Mouse (Mus musculus) cerebellum, adult (tissue): ENCODE measurements around the gene Zfp607b.

Source experiments
- ATAC-seq: cut with Nextera tagmentation; 2 replicates; pipeline ENCODE4 v1.9.2; 2017; ENCODE audit warnings: mild to moderate bottlenecking, moderate library complexity, mixed read lengths; ENCODE audit not compliant: insufficient number of reproducible peaks, low FRiP score, low TSS enrichment

The Zfp607b gene

DNA sequence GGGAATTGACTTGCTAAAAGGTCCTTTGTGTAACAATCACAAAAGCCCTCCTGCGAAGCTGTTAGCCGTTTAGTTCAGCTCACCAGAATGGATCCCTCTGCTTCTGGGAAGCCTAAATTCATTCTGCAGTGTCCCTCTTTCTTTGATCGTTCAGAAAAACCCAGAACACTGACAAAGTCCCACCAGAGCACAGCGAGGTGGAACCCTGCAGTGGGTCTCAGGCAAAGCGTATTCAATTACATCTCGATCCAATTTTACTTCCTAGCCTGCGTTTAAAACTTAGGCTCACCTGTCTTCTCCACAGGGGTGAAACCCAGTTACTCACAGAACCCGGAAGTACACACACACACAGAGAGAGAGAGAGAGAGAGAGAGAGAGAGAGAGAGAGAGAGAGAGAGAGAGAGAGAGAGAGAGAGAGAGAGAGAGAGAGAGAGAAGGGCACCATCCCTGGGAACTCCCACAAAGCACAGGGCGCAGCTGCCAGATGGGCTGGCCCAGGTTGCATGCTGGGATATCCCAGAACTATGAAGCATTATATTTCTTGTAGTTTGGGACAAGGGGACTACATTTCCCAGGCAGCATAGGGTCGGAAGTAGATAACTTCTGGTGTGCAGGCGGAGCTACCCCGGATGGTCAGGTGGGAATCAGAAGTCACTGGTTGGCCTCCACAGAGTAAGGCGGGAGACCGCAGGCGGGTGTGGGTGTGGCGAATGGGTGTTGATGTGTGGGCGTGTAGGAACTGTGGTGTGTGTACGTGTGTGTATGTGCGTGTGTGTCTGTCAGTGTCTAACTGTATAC lies at the start of gene Zfp607b:
Gene Zfp607b (plus strand): TSS at position 526 of the 798 bp plus-strand sequence.
- peak; percentile 99 for ATAC-seq

DNA sequence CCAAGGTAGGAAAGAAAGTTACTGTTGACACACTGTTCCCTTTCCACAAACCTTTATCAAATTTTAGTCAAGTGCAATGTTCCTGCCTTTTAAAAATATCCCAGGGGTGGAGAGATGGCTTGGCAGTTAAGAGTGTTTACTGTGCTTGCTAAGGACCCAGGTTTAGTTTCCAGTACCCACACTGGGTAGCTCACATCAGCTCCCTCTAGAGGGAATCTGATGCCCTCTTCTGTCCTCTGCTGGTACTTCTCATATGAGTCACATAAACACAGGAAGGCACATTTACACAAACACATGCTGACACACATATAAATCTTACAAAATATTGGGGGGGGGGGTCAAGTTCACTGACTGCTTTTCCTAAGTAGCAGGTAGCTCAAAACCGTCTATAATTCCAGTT lies 44.7 kb upstream of the Zfp607b start:
- ATAC-seq = no peak

- ATAC-seq = no peak
These were observed 42.6 kb upstream of the Zfp607b start for GRCm38 (mm10) chr7:27646516-27646915.

GRCm38 (mm10) chr7:27647281-27648002 lies 41.7 kb upstream of the Zfp607b start:
- ATAC-seq = no peak

DNA sequence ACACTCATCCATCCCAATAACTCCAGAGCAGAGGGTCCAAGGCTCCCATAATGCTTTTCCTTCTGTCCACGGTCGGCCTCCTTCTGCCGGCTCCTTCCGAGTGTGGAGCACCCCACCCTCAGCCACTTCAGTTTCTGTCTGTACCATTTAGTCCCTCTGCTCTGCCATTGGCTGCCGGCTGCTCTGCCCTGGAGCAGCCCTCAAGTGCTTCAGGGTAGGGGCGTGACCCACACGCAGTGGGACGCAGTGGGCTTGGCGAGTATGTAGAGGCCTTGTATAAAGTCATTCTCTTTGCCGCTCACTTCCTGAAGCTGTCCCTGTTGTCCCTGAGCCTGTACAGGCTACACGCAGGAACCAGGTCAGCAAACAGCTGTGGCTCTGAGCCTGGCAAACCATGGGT lies 39.4 kb upstream of the Zfp607b start:
- no peak for ATAC-seq

DNA sequence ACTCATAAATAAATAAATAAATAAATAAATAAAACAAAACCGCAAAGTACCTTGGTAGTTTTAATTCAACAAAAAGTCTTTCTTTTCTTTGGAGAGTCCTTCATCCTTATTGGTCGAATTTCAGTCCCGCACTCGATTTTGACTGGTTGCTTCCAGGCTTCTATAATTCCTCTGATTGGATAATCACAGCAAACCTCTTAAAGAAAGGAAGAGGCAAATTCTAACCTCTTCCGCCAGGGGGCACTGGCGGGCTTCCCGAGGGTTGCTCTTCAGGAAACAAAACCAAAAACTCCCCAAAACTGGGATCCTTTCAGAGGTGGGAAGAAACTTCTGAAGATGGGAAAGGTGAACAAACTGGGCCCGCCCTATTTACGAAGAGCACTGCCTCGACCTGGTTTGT lies 38.2 kb upstream of the Zfp607b start:
- no peak for ATAC-seq

- peak; percentile 42; the same call in 1 of the 2 replicates for ATAC-seq
These were observed 35.3 kb upstream of the Zfp607b start, which contains the start of gene Ttc9b for GRCm38 (mm10) chr7:27653681-27654437. TSS of gene Ttc9b (plus strand) at chr7:27653915.

DNA sequence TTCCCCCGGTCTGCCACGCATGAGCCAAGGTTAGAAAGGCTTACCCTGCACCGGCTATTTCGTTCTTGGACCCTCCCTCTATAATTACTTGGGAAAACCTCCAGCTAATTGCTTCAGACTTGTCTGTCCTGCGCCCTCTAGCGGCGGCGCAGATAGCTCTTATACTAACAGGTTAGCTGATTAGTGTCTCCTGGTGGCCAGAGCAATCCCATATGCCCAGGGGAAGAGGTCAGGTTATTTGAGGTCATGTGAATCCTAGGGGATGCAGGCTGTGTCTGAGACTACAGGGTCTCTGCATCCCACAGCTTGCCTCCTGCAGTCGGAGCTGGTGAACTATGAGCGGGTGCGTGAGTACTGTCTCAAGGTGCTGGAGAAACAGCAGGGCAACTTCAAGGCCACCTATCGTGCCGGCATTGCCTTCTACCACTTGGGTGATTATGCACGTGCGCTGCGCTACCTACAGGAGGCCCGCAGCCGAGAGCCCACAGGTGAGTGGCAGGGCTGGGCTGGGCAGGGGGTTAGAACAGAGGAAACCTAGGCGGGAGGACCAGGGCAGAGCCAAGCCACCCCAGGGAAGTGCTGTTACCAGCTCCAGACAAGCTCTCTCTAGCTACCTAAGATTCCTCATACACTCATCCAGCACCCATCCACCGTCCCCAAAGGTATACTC lies 34.4 kb upstream of the Zfp607b start:
- ATAC-seq = no peak

DNA sequence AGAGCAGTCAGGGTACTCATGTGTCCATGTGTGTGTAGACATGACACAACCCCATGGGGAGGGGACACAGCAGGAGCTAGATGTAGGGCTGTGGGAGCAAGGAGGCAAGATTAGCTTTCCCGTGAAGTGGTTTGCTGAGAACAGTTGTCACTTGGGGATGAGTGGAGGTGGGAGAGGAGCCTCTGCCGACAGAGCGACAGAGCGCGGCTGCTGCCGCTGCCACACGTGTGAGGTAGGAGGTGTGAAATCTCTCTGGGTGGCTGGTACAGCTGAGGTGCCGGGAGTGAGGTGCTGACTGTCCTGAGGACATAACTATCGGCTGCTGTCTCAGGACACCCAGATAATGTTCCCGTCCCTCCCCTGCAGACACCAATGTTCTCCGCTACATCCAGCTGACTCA lies 33.6 kb upstream of the Zfp607b start:
- no peak for ATAC-seq

DNA sequence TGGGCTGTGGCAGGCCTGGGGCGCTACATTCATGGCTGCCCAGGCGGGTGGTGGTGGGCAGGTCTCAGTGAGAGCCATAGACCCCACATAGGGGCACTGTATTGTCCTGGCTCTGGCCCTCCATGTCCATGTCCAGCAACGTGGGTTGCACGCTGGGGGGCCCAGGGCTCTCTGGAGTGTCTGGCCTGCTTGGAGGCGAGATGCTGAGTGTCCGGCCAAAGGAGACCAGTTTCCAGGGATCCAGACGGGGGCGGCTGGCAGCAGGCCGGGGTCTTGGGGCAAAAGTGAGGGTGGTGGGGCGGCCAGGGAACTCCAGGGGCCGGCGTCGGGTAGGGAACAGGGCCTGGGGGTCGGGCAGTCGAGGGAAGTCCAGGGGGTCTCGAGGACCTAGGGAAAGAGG lies 32.5 kb upstream of the Zfp607b start:
- ATAC-seq = no peak

DNA sequence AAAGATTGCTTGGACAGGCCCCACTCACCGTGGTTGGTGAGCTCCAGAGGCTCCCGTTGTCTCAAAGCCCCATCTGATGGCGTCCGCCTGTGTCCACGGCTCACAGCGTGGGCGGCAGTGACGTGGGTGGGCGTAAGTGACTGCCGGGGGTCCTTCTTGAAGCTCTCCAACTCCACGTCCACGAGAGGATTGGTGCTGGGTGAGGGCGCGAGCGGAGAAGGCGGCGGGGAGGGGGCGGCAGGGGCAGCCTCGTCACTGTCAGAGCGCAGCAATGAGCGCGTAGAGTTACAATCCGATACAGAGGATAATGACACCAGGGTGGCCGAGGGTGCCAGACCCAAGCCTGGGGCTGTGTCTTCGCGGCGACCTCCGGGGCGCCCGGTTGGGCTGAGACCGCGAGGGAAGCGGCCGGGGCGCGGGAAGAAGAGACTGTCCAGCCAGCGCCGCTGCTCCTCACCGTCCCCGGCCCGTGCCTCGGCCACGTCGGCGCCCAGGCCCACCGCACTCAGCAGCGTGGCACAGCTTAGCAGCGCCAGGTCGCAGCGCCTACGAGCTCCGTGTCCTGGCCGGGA lies 31.2 kb upstream of the Zfp607b start:
- no peak for ATAC-seq

DNA sequence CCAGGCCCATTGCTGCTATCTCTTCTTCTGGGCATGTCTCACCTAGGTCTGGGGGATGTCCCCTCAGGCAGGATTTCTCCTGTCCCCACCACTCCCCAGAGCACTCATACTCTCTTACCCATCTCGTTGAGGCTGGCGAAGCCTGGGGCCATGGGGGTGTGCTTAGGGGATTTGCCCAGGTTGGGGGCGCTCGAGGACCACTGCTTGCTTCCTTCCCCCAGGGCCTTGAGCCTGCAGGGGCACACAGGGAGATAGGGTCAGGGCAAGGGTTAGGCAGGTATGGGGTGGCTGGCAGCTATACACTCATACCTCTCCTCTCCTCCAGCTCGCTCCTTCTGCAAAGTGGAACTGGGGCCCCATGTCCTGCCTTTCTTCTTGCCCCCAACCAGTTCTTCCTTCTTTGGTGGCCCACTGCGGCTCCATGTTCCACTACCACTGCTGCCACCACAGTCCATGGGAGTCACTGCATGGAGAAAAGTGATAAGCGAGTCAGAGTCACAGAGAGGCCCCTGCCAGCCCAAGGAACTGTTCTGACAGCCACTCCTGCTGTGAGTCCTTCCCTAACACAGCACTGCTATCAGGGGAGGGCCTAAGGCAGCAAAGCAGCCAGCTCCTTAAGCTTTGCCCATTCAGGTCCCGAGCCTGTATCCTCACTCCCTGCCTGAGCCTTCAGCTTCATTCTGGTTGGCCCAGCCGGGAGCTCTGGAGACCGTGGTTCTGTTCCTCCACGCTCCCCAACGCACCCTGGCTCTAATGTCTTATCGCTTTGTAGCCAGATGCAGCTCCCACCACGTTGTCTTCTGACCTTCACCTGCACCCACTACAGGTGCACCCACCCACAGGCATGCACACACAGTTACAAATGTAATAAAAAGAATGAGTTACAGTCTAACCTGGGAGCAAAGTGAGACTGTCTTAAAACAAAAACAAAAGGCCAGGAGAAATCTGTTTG lies 30.2 kb upstream of the Zfp607b start:
- no peak for ATAC-seq

- ATAC-seq = no peak
These were observed 27.1 kb upstream of the Zfp607b start for GRCm38 (mm10) chr7:27662038-27662437.

DNA sequence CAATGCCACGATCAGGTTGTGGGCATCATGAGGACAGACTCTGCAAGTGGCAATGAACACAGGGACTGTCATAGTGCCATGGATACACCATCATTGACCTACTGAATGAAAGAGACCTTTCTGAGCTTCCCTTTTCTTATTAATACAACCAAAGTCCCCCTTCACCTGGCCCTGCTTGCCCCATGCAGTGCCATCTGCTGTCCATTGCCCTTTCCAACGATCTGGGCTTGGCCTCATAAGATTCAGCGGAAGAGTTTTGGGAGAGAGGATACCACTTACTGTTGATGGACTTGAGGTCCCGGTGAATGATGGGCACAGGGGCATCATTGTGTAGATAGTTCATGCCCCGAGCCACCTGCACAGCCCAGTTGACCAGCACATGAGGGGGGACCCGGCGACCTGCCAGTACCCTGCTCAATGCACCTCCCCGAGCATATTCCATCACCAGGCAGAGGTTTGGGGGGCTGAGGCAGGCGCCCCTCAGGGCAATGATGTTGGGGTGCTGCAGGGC lies 16.0 kb upstream of the Zfp607b start:
- ATAC-seq = no peak

DNA sequence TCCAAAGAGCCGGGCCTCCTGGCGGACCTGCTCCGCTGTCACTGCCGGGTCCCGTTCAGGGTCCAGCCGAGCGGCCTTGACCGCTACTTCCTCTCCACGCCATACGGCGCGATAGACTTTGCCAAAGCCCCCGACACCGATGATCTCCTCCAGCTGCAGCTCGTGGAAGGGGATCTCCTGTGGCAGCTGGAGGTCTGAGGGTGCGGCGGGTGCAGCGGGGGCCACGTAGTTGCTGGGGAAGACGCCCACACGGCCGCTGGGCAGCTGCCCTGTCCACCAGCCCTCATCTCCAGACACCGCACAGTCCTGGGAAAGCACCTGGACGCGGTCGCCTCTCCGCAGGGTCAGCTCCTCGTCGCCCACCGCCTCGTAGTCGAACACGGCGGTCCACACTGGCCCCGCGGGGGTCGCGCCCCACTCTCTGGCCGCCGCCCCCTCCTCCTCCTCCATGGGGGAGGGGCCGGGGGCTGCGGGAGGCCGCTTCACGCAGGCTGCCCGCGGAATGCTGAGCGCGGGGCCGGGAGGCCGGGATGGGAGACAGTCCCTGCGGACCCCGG lies 15.5 kb upstream of the Zfp607b start:
- ATAC-seq = peak; percentile 19; the same call in 1 of the 2 replicates

DNA sequence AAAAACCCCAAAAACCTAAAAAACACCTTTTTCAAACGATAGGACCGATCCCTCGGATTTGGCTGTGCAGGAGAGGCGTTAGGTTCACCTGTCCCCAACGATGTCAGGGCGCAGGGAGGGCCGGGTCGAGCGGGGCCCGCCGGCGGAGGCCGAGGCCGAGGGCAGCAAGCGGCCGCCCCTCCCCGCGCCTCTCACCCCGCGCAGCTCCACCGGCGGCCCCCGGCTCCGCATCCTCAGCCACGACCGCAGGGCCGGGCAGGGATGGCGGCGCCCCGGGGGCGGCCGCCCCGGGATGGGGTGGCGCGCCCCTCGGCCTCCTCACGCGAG lies 15.0 kb upstream of the Zfp607b start:
- ATAC-seq = peak; percentile 49; the same call in 1 of the 2 replicates

DNA sequence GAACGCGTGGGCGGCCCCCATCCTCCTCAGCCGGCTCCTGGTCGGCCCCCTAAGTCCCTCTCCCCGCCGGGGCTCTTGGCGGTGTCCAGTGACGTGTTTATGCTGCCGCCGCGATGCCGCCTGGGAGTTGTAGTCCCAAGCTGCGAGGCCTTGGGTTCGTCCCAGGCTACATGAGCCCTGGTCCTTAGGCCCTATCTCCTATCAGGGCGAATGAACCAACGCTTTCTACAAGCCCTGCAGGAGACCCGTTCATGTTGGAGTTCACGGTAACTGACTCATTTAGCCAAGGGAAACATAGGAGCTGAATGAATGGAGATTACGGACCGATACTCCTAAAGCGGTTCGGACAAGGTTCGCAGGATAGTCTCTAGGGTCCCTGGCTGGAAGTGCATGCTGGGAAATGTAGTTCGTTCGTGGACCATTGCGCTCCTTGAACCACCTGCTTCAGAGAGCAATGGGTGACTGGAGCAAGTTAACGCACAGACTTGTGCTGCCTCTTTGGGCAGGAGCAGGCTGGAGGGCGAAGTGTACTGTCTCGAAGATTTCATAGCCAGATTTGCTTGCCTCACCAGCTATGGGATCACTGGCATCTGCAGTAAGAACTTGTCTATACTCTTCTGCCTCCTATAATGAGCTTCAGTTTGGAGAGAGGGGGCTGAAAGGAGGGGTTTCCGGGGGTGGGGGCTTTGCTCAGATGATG lies 14.5 kb upstream of the Zfp607b start, which contains the start of gene Map3k10:
Gene Map3k10 (minus strand): TSS at position 77 of the 700 bp plus-strand sequence.
- peak; percentile 96 for ATAC-seq

DNA sequence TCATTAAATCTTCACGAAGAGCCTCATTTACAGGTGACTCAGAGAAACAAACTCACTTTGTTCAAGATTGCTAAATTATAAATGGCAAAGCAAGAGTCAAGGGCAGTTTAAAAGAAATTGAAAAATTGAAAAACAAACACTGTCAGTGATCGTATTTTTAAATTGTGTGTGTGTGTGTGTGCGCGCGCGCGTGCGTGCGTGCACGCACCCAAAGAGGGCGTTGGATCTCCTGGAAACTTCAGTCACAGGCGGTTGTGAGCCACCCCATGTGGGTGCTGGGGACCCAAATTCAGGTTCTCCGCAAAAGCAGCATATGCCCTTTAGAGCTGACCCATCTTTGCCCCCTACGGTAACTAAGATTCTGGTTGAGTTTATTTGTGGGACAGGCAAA lies 13.9 kb upstream of the Zfp607b start:
- ATAC-seq = no peak
